Mouse (Mus musculus) forebrain, embryonic 13.5 days (tissue): ENCODE results near the gene Olfr533. TPM values are rescaled to one million over a fixed set of nuclear protein-coding genes. Genes with fewer than 3 reads are reported as not detected.
"Not testable (repeated sequence)": the region's sequence is repeated elsewhere in the genome, so short reads cannot be mapped to it uniquely, and the experiment has no call there.

Source experiments
- ATAC-seq: fragments of 200-750 bp; cut with Nextera tagmentation; 2 replicates; pipeline ENCODE4 v1.8.0; 2017
- H3K27ac ChIP-seq: fragments of 300-500 bp; sonication (generic); 2 replicates; pipeline ENCODE4 v1.5.1; 2015; ENCODE audit warnings: inconsistent platforms, mild to moderate bottlenecking, moderate library complexity
- H3K27me3 ChIP-seq: fragments of 300-500 bp; sonication (generic); 2 replicates; pipeline ENCODE4 v1.6.1; 2015; ENCODE audit warnings: mild to moderate bottlenecking, inconsistent platforms
- H3K36me3 ChIP-seq: fragments of 300-500 bp; sonication (generic); 2 replicates; pipeline ENCODE4 v1.6.1; 2015; ENCODE audit warnings: mild to moderate bottlenecking, inconsistent platforms; ENCODE audit not compliant: poor library complexity, severe bottlenecking
- H3K4me1 ChIP-seq: fragments of 300-500 bp; sonication (generic); 2 replicates; pipeline ENCODE4 v1.6.1; 2015; ENCODE audit warnings: inconsistent platforms
- H3K4me2 ChIP-seq: fragments of 300-500 bp; sonication (generic); 2 replicates; pipeline ENCODE4 v1.6.1; 2015; ENCODE audit warnings: inconsistent platforms, mild to moderate bottlenecking, moderate library complexity
- H3K4me3 ChIP-seq: fragments of 300-500 bp; sonication (generic); 2 replicates; pipeline ENCODE4 v1.5.1; 2015; ENCODE audit warnings: mild to moderate bottlenecking, inconsistent platforms
- H3K9ac ChIP-seq: fragments of 300-500 bp; sonication (generic); 2 replicates; pipeline ENCODE4 v1.6.1; 2015; ENCODE audit warnings: mild to moderate bottlenecking, inconsistent platforms
- H3K9me3 ChIP-seq: fragments of 300-500 bp; sonication (generic); replicated peaks from 2 replicates; pipeline ENCODE4 v1.6.1; 2016; ENCODE audit warnings: inconsistent platforms
- WGBS: fragments of 180-500 bp; shearing (Covaris S2); methylation state at CpG from one replicate; pipeline ENCODE4 v1.1.7; 2015; 5-methylcytosine and 5-hydroxymethylcytosine counted together
- polyA plus RNA-seq: library from polyadenylated mRNA; unstranded; fragments of >200 nt; fragmentation: Nextera tagmentation; extraction: Ambion mirVana; gene quantifications from 2 replicates; pipeline ENCODE4 v1.2.1, GENCODE M21; 2015

Olfr533 gene
- not detected in 2 replicates for polyA plus RNA-seq

GRCm38 (mm10) chr7:140463070-140463469, at the start of gene Olfr533:
Gene Olfr533 (plus strand): TSS chr7:140463370.
- not testable (repeated sequence) for ATAC-seq, H3K9ac ChIP-seq
- 63% methylated on average over 1 of the region's 1 CpGs for WGBS

GRCm38 (mm10) chr7:140421539-140421938, 41.6 kb upstream of the Olfr533 start, which contains the start of gene Olfr532:
Gene Olfr532 (minus strand): TSS chr7:140421639.
- no peaks in the 10 kb centered on the region for H3K36me3 ChIP-seq
- no peak within 1 kb of the TSS for H3K9ac ChIP-seq
- no peak for ATAC-seq
- WGBS = 90% methylated on average over 1 of the region's 1 CpGs
- no peaks in the 10 kb centered on the region for H3K27me3 ChIP-seq
- no peak within 1 kb of the TSS for H3K4me3 ChIP-seq
- no peak within 1 kb of the TSS for H3K27ac ChIP-seq
- no peak within 1 kb of the TSS for H3K4me2 ChIP-seq
- H3K4me1 ChIP-seq = no peaks in the 10 kb centered on the region
- H3K9me3 ChIP-seq = no peaks in the 10 kb centered on the region

More at GRCm38 (mm10) chr7:140463070-140463469, at the start of gene Olfr533:
- H3K4me3 ChIP-seq, H3K27me3 ChIP-seq, H3K27ac ChIP-seq, H3K36me3 ChIP-seq, H3K4me2 ChIP-seq, H3K4me1 ChIP-seq, H3K9me3 ChIP-seq: not testable (repeated sequence)

- no peaks in the 10 kb centered on the region for H3K27me3 ChIP-seq
- H3K36me3 ChIP-seq = no peaks in the 10 kb centered on the region
- H3K4me2 ChIP-seq = no peak overlapping the region
- H3K4me3 ChIP-seq = no peak overlapping the region
- ATAC-seq = no peak
- H3K27ac ChIP-seq = no peak overlapping the region
- H3K4me1 ChIP-seq = no peaks in the 10 kb centered on the region
- WGBS = 86% methylated on average over 1 of the region's 1 CpGs
- H3K9me3 ChIP-seq = no peaks in the 10 kb centered on the region; the same call in 1 of the 2 replicates
- H3K9ac ChIP-seq = no peak overlapping the region
Observed at GRCm38 (mm10) chr7:140443141-140443540, 20.0 kb upstream of the Olfr533 start.

GRCm38 (mm10) chr7:140477886-140478285, 14.7 kb downstream of the Olfr533 start:
- 81% methylated on average over 1 of the region's 1 CpGs for WGBS
- no peak overlapping the region for H3K4me3 ChIP-seq

DNA sequence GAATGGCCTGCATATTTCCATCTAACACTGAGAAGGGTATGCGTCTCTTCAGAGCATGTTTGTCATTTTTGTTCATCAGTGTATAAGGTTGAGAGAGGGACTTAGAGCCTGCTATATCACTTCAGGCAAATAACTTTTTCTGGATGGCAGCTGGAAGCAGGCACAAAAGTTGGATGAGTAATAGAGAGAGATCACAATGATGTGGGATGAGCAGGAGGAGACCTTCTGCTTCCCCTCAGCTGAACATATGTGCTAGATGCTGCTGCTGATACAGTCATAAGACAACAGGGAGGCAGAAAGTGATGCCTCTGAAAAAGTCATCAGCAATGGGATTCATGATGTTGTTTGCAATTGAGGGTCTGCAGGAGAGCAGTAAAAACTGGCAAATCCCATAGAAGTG, 15.6 kb downstream of the Olfr533 start:
- 90% methylated on average over 1 of the region's 1 CpGs for WGBS

More at GRCm38 (mm10) chr7:140477886-140478285, 14.7 kb downstream of the Olfr533 start:
- no peaks in the 10 kb centered on the region for H3K36me3 ChIP-seq
- ATAC-seq = no peak
- no peak overlapping the region for H3K9ac ChIP-seq
- no peak overlapping the region for H3K27ac ChIP-seq
- H3K4me2 ChIP-seq = no peak overlapping the region
- H3K4me1 ChIP-seq = no peaks in the 10 kb centered on the region
- no peaks in the 10 kb centered on the region for H3K27me3 ChIP-seq
- peaks cover 12% of the 10 kb centered on the region for H3K9me3 ChIP-seq

GRCm38 (mm10) chr7:140483916-140484315, 20.7 kb downstream of the Olfr533 start, which contains the start of gene Olfr535:
Gene Olfr535 (plus strand): TSS chr7:140484216.
- Histone ChIP-seq H3K4me1 (no peaks in the 10 kb centered on the region), H3K9me3 (no peaks in the 10 kb centered on the region), H3K27ac (no peak within 1 kb of the TSS), H3K4me2 (no peak within 1 kb of the TSS), H3K36me3 (no peaks in the 10 kb centered on the region), H3K9ac (no peak within 1 kb of the TSS), H3K4me3 (no peak within 1 kb of the TSS), H3K27me3 (no peaks in the 10 kb centered on the region)
- ATAC-seq = no peak
- WGBS = 71% methylated on average over 1 of the region's 1 CpGs

More for the DNA sequence above, 15.6 kb downstream of the Olfr533 start:
- no peak overlapping the region for H3K4me3 ChIP-seq
- no peak overlapping the region for H3K4me2 ChIP-seq
- no peaks in the 10 kb centered on the region for H3K27me3 ChIP-seq
- no peak for ATAC-seq
- no peak overlapping the region for H3K9ac ChIP-seq
- no peaks in the 10 kb centered on the region for H3K36me3 ChIP-seq
- H3K4me1 ChIP-seq = no peaks in the 10 kb centered on the region
- H3K27ac ChIP-seq = no peak overlapping the region
- H3K9me3 ChIP-seq = peaks cover 12% of the 10 kb centered on the region

GRCm38 (mm10) chr7:140488981-140489380, 25.8 kb downstream of the Olfr533 start:
- Histone ChIP-seq H3K4me1 (no peaks in the 10 kb centered on the region), H3K4me3 (no peak overlapping the region), H3K36me3 (no peaks in the 10 kb centered on the region), H3K9me3 (no peaks in the 10 kb centered on the region), H3K27ac (no peak overlapping the region), H3K27me3 (no peaks in the 10 kb centered on the region), H3K4me2 (no peak overlapping the region), H3K9ac (no peak overlapping the region)
- ATAC-seq = no peak
- WGBS = 82% methylated on average over 1 of the region's 1 CpGs

- no peaks in the 10 kb centered on the region for H3K36me3 ChIP-seq
- H3K4me2 ChIP-seq = no peak overlapping the region
- 39% methylated on average over 2 of the region's 2 CpGs for WGBS
- no peak for ATAC-seq
- H3K4me1 ChIP-seq = no peaks in the 10 kb centered on the region
- H3K9ac ChIP-seq = no peak overlapping the region
- no peaks in the 10 kb centered on the region for H3K9me3 ChIP-seq
- no peak overlapping the region for H3K27ac ChIP-seq
- no peaks in the 10 kb centered on the region for H3K27me3 ChIP-seq
- no peak overlapping the region for H3K4me3 ChIP-seq
Observed at GRCm38 (mm10) chr7:140494231-140494630, 31.1 kb downstream of the Olfr533 start.

- no peak for ATAC-seq
- H3K4me2 ChIP-seq = no peak overlapping the region
- H3K4me1 ChIP-seq = no peaks in the 10 kb centered on the region
- H3K27ac ChIP-seq = no peak overlapping the region
- no peaks in the 10 kb centered on the region for H3K9me3 ChIP-seq
- no peak overlapping the region for H3K4me3 ChIP-seq
- H3K36me3 ChIP-seq = no peaks in the 10 kb centered on the region
- no peak overlapping the region for H3K9ac ChIP-seq
- H3K27me3 ChIP-seq = no peaks in the 10 kb centered on the region
Observed at GRCm38 (mm10) chr7:140494702-140495101, 31.5 kb downstream of the Olfr533 start.

GRCm38 (mm10) chr7:140507346-140508021, 44.3 kb downstream of the Olfr533 start, which contains the start of gene Olfr536:
Gene Olfr536 (minus strand): TSS chr7:140507396.
- H3K9me3 ChIP-seq, ATAC-seq, H3K27ac ChIP-seq, H3K4me1 ChIP-seq, H3K36me3 ChIP-seq, H3K4me2 ChIP-seq, H3K27me3 ChIP-seq, H3K9ac ChIP-seq, H3K4me3 ChIP-seq: not testable (repeated sequence)
- WGBS = 59% methylated on average over 2 of the region's 2 CpGs
